Mouse (Mus musculus): Measurements from ENCODE around the gene Olfr137. TPM values are rescaled to one million over a fixed set of nuclear protein-coding genes. Genes with fewer than 3 reads are reported as not detected.

The Olfr137 gene
- polyA plus RNA-seq (2012; rRNA removed): not detected in 2 replicates

DNA sequence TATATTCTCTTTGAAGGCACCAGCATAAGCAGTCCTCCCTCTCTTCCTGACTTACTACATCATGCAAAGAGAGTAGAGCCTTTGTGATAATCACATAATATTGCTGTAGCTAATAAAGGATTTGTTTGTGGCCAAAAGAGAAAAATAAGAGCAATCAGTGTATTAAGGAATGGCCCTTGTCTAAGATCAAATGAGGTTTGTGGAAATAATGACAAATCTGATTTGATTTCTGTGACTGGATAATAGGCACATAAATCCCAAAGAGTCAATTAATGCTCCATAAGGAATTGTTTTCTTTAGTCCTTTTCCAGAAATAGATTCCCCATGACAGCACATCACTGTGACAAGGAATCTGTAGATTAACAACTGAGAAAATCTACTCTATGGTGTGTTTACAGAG is at the start of gene Olfr137:
Gene Olfr137 (minus strand): TSS at position 101 of the 400 bp plus-strand sequence.
- no peak for DNase-seq (ENCODE audit: low spot score)

DNA sequence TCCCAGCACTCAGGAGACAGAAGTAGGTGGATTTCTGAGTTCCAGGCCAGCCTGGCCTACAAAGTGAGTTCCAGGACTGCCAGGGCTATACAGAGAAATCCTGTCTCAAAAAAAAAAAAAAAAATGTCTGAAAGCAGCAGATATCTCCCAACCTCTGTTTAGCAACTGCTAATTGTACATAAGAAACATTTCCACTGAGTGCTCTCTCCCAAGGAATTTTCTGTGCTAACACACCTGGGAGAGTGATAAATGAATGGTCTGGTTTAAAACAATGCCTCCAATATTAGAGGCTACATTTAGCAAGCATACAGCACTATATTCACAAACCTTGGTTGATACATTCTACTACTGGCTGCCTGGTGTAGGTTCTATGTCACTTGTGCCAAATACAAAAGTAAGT is 22.2 kb upstream of the Olfr137 start, which contains the start of gene Olfr136:
Gene Olfr136 (plus strand): TSS at position 301 of the 400 bp plus-strand sequence.
- DNase-seq (ENCODE audit: low spot score): no peak

DNA sequence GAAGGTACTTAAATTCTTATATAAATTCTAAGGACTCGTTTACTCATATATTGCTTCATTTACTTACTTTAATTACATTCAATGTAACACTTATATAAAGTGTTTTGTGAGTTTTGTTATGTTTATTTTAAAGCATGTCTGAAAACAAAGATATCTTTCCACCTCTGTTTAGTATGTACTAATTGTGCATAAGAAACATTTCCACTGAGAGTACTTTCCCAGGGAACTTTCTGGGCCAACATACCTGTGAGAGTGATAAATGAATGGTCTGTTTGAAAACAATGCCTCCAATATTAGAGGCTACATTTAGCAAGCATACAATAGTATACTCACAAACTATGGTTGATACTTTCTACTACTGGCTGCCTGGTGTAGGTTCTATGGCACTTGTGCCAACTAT is 46.6 kb downstream of the Olfr137 start, which contains the start of gene Olfr138:
Gene Olfr138 (plus strand): TSS at position 301 of the 400 bp plus-strand sequence.
- DNase-seq (ENCODE audit: low spot score): no peak

Other genes with a start within 250 kb of the Olfr137 start
- not detected in 2 replicates for gene Olfr129, start 247.5 kb downstream of the Olfr137 start, polyA plus RNA-seq (2012; rRNA removed)
- not detected in 2 replicates for gene Olfr130, start 243.6 kb downstream of the Olfr137 start, polyA plus RNA-seq (2012; rRNA removed)
- not detected in 2 replicates for gene Olfr131, start 218.9 kb downstream of the Olfr137 start, polyA plus RNA-seq (2012; rRNA removed)
- not detected in 2 replicates for gene Olfr132, start 173.0 kb downstream of the Olfr137 start, polyA plus RNA-seq (2012; rRNA removed)
- not detected in 2 replicates for gene Olfr133, start 162.3 kb downstream of the Olfr137 start, polyA plus RNA-seq (2012; rRNA removed)
- not detected in 2 replicates for gene Olfr134, start 136.2 kb downstream of the Olfr137 start, polyA plus RNA-seq (2012; rRNA removed)
- not detected in 2 replicates for gene Olfr135, start 103.2 kb downstream of the Olfr137 start, polyA plus RNA-seq (2012; rRNA removed)
- not detected in 2 replicates for gene Olfr138, start 46.5 kb downstream of the Olfr137 start, polyA plus RNA-seq (2012; rRNA removed)
- gene Olfr136, start 22.3 kb upstream of the Olfr137 start, polyA plus RNA-seq (2012; rRNA removed): not detected in 2 replicates
- not detected in 2 replicates for gene Esp36, start 112.6 kb upstream of the Olfr137 start, polyA plus RNA-seq (2012; rRNA removed)
- gene Esp34, start 246.6 kb upstream of the Olfr137 start, polyA plus RNA-seq (2012; rRNA removed): not detected in 2 replicates